Mouse (Mus musculus): ENCODE results near the gene Bcl6b. TPM values are rescaled to one million over a fixed set of nuclear protein-coding genes. Genes with fewer than 3 reads are reported as not detected.

Bcl6b gene
- polyA plus RNA-seq, 1 experiment from 2014 or later, result 22.0 TPM

- ATAC-seq (replicated peaks; ENCODE audit: low FRiP score, low read depth) (no peak), DNase-seq (ENCODE audit: low spot score) (no peak)
- Histone ChIP-seq H3K4me3 (replicated peaks; ENCODE audit: low read depth, low read length) (no peak overlapping the region), H3K27ac (no peak overlapping the region), H3K4me2 (ENCODE audit: low read length) (no peak overlapping the region), H3K27me3 (ENCODE audit: insufficient read depth, low read length) (no peaks in the 10 kb centered on the region), H3K9ac (ENCODE audit: low read depth, low read length) (no peak overlapping the region), H3K4me1 (replicated peaks; ENCODE audit: insufficient read depth, low read length) (peaks cover 7% of the 10 kb centered on the region), H3K36me3 (ENCODE audit: insufficient read depth, low read length) (no peaks in the 10 kb centered on the region), H3K9me3 (replicated peaks; ENCODE audit: low read length) (no peaks in the 10 kb centered on the region)
- TF ChIP-seq CTCF (IDR thresholded peaks at IDR 0.05; ENCODE audit: low read depth), result no peak
- 65% methylated on average over 11 of the region's 11 CpGs for WGBS
Measured at GRCm38 (mm10) chr11:70242591-70242990, 13.0 kb upstream of the Bcl6b start.

- ATAC-seq (replicated peaks; ENCODE audit: low FRiP score, low read depth), result peak; percentile 31
- H3K36me3 ChIP-seq (ENCODE audit: insufficient read depth, low read length), result peaks cover 8% of the 10 kb centered on the region; the same call in 1 of the 2 replicates
- H3K4me1 ChIP-seq (replicated peaks; ENCODE audit: insufficient read depth, low read length), result peaks cover 14% of the 10 kb centered on the region
- H3K4me2 ChIP-seq (ENCODE audit: low read length), result peak within 1 kb of the TSS; percentile 93
- TF ChIP-seq CTCF (IDR thresholded peaks at IDR 0.05; ENCODE audit: low read depth), result no peak
- H3K9me3 ChIP-seq (replicated peaks; ENCODE audit: low read length), result no peaks in the 10 kb centered on the region
- peak; percentile 96 for DNase-seq (ENCODE audit: low spot score)
- WGBS, result under 1% methylated on average over 34 of the region's 35 CpGs
- peak within 1 kb of the TSS; percentile 71 for H3K4me3 ChIP-seq (replicated peaks; ENCODE audit: low read depth, low read length)
- H3K27ac ChIP-seq, result peak within 1 kb of the TSS; percentile 95
- no peaks in the 10 kb centered on the region for H3K27me3 ChIP-seq (ENCODE audit: insufficient read depth, low read length)
- H3K9ac ChIP-seq (ENCODE audit: low read depth, low read length), result peak within 1 kb of the TSS; percentile 73
Measured at GRCm38 (mm10) chr11:70239541-70240279, 10.1 kb upstream of the Bcl6b start, which contains the start of the genes Gm21988 and Rnasek. TSS of gene Gm21988 (minus strand) at chr11:70239830. TSS of gene Rnasek (minus strand) at chr11:70239842.

- Histone ChIP-seq H3K4me2 (ENCODE audit: low read length) (peak overlapping the region; percentile 93), H3K9ac (ENCODE audit: low read depth, low read length) (peak overlapping the region; percentile 73), H3K27ac (peak overlapping the region; percentile 95), H3K27me3 (ENCODE audit: insufficient read depth, low read length) (no peaks in the 10 kb centered on the region), H3K36me3 (ENCODE audit: insufficient read depth, low read length) (peaks cover 10% of the 10 kb centered on the region; the same call in 1 of the 2 replicates), H3K4me3 (replicated peaks; ENCODE audit: low read depth, low read length) (peak overlapping the region; percentile 71), H3K4me1 (replicated peaks; ENCODE audit: insufficient read depth, low read length) (peaks cover 19% of the 10 kb centered on the region), H3K9me3 (replicated peaks; ENCODE audit: low read length) (no peaks in the 10 kb centered on the region)
- TF ChIP-seq CTCF (IDR thresholded peaks at IDR 0.05; ENCODE audit: low read depth), result no peak
- ATAC-seq (replicated peaks; ENCODE audit: low FRiP score, low read depth) (peak; percentile 8; the same call in 1 of the 2 replicates), DNase-seq (ENCODE audit: low spot score) (no peak)
- WGBS, result 15% methylated on average over 23 of the region's 23 CpGs
Measured at GRCm38 (mm10) chr11:70238591-70239440, 9.2 kb upstream of the Bcl6b start.

GRCm38 (mm10) chr11:70237457-70238167, 8.0 kb upstream of the Bcl6b start, which contains the start of gene 0610010K14Rik:
TSS of gene 0610010K14Rik (minus strand) at chr11:70237914.
- WGBS, result under 1% methylated on average over 59 of the region's 70 CpGs
- H3K9me3 ChIP-seq (replicated peaks; ENCODE audit: low read length), result no peaks in the 10 kb centered on the region

GRCm38 (mm10) chr11:70236717-70237116, 7.1 kb upstream of the Bcl6b start:
- H3K9ac ChIP-seq (ENCODE audit: low read depth, low read length), result peak overlapping the region; percentile 73; the same call in 1 of the 2 replicates
- no peak for DNase-seq (ENCODE audit: low spot score)
- peak overlapping the region; percentile 93 for H3K4me2 ChIP-seq (ENCODE audit: low read length)
- ATAC-seq (replicated peaks; ENCODE audit: low FRiP score, low read depth), result no peak
- H3K27me3 ChIP-seq (ENCODE audit: insufficient read depth, low read length), result no peaks in the 10 kb centered on the region
- peaks cover 19% of the 10 kb centered on the region for H3K4me1 ChIP-seq (replicated peaks; ENCODE audit: insufficient read depth, low read length)
- H3K4me3 ChIP-seq (replicated peaks; ENCODE audit: low read depth, low read length), result peak overlapping the region; percentile 71
- peak overlapping the region; percentile 95 for H3K27ac ChIP-seq
- WGBS, result 36% methylated on average over 7 of the region's 7 CpGs
- no peaks in the 10 kb centered on the region for H3K9me3 ChIP-seq (replicated peaks; ENCODE audit: low read length)
- no peak for TF ChIP-seq CTCF (IDR thresholded peaks at IDR 0.05; ENCODE audit: low read depth)
- peaks cover 10% of the 10 kb centered on the region; the same call in 1 of the 2 replicates for H3K36me3 ChIP-seq (ENCODE audit: insufficient read depth, low read length)

More at GRCm38 (mm10) chr11:70237457-70238167, 8.0 kb upstream of the Bcl6b start, which contains the start of gene 0610010K14Rik:
- Histone ChIP-seq H3K4me3 (replicated peaks; ENCODE audit: low read depth, low read length) (peak within 1 kb of the TSS; percentile 71), H3K27me3 (ENCODE audit: insufficient read depth, low read length) (no peaks in the 10 kb centered on the region), H3K27ac (peak within 1 kb of the TSS; percentile 95), H3K9ac (ENCODE audit: low read depth, low read length) (peak within 1 kb of the TSS; percentile 73), H3K36me3 (ENCODE audit: insufficient read depth, low read length) (peaks cover 10% of the 10 kb centered on the region; the same call in 1 of the 2 replicates), H3K4me2 (ENCODE audit: low read length) (peak within 1 kb of the TSS; percentile 93), H3K4me1 (replicated peaks; ENCODE audit: insufficient read depth, low read length) (peaks cover 19% of the 10 kb centered on the region)
- DNase-seq (ENCODE audit: low spot score) (peak; percentile 97), ATAC-seq (replicated peaks; ENCODE audit: low FRiP score, low read depth) (peak; percentile 91)
- TF ChIP-seq CTCF (IDR thresholded peaks at IDR 0.05; ENCODE audit: low read depth), result peak; percentile 71

Measured in kidney, postnatal 0 days (tissue).